Comparison of ENCODE assay signal across 8 mouse cellular contexts in the genomic region with DNA sequence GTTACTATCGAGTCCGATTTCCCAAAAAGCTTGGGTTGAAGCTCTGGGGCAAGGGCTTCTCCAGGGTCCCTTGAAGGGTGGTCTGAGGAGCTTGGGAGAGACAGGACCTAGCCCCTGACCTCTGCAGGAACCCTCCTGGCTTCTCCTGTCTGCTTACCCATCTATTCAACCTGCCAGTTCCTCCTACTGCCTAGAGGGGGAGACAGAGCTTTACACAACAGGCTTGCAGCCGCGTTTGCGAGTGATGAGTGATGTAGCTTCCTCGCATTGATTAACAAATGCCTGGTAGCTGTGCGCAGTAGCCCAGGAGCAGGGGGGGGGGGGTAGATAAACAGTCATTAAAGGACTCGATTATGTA. TPM values are rescaled to one million over a fixed set of nuclear protein-coding genes. Genes with fewer than 3 reads are reported as not detected.
DNase-seq lines count a peak whose midpoint lies in the region; ATAC-seq and TF ChIP-seq lines count a peak whose summit lies in the region.

No protein-coding gene starts in this region.

- peaks cover 22% of the 10 kb centered on the region; the same call in 1 of the 2 replicates for H3K36me3 ChIP-seq in ES-E14 (ENCODE audit: control insufficient read depth, insufficient read depth, low read length, poor library complexity, severe bottlenecking)
- H3K36me3 ChIP-seq in forebrain, embryonic 14.5 days (ENCODE audit: control insufficient read depth, insufficient read depth, low read length): peaks cover 22% of the 10 kb centered on the region
- peaks cover 18% of the 10 kb centered on the region; the same call in 1 of the 2 replicates for H3K36me3 ChIP-seq in lung, embryonic 15.5 days

- H3K27ac ChIP-seq in ES-E14 (ENCODE audit: insufficient read depth, low read depth, low read length, poor library complexity, severe bottlenecking): no peak overlapping the region
- no peak overlapping the region for H3K27ac ChIP-seq in forebrain, embryonic 14.5 days (ENCODE audit: low read depth, low read length)
- no peak overlapping the region for H3K27ac ChIP-seq in lung, embryonic 15.5 days
- H3K27ac ChIP-seq in olfactory bulb, adult 2 months (ENCODE audit: insufficient read depth, low read depth, low read length): peak overlapping the region; percentile 30; the same call in 1 of the 2 replicates

- in situ Hi-C loops in ES-E14 (cut with MboI; ENCODE audit: low sequenced_read_pairs in 2 of 2, unreplicated experiment in 2 of 2): no loop called here

- H3K4me3 ChIP-seq in ES-E14 (ENCODE audit: insufficient read depth in 1 of 2, low read depth in 1 of 2, low read length in 2 of 2, poor library complexity in 1 of 2, severe bottlenecking in 1 of 2): no peak overlapping the region
- peak overlapping the region; percentile 74 for H3K4me3 ChIP-seq in forebrain, embryonic 14.5 days (ENCODE audit: low read depth, low read length)
- H3K4me3 ChIP-seq in lung, embryonic 15.5 days: peak overlapping the region; percentile 21; the same call in 1 of the 2 replicates
- peak overlapping the region; percentile 69 for H3K4me3 ChIP-seq in olfactory bulb, adult 2 months (ENCODE audit: insufficient read depth, low read depth, low read length)

- H3K4me1 ChIP-seq in ES-E14 (ENCODE audit: control insufficient read depth in 2 of 2, insufficient read depth in 2 of 2, low read length in 2 of 2, poor library complexity in 1 of 2): peaks cover 0 to 14% of the 10 kb centered on the region in 2 experiments; a peak in 1 of 4 replicates
- peaks cover 21% of the 10 kb centered on the region for H3K4me1 ChIP-seq in forebrain, embryonic 14.5 days (ENCODE audit: control insufficient read depth, insufficient read depth, low read length)
- H3K4me1 ChIP-seq in lung, embryonic 15.5 days: peaks cover 33% of the 10 kb centered on the region
- peaks cover 38% of the 10 kb centered on the region for H3K4me1 ChIP-seq in olfactory bulb, adult 2 months (ENCODE audit: control insufficient read depth, insufficient read depth, low read length)

- TF ChIP-seq POLR2A in olfactory bulb, adult 2 months (IDR thresholded peaks at IDR 0.05; ENCODE audit: insufficient read depth, low read depth, low read length): no peak

- H3K4me2 ChIP-seq in forebrain, embryonic 14.5 days (ENCODE audit: low read length): peak overlapping the region; percentile 94
- peak overlapping the region; percentile 97 for H3K4me2 ChIP-seq in lung, embryonic 15.5 days

- no peaks in the 10 kb centered on the region for H3K9me3 ChIP-seq in ES-E14 (ENCODE audit: control insufficient read depth, insufficient read depth, low read depth, low read length)
- H3K9me3 ChIP-seq in forebrain, embryonic 14.5 days (replicated peaks; ENCODE audit: control insufficient read depth, low read length): no peaks in the 10 kb centered on the region
- no peaks in the 10 kb centered on the region for H3K9me3 ChIP-seq in lung, embryonic 15.5 days

- DNase-seq in ES-E14 (ENCODE audit: low read depth, low spot score): no peak
- peak; percentile 95 for DNase-seq in forebrain, embryonic 14.5 days (ENCODE audit: low spot score)
- peak; percentile 79 to 80 for DNase-seq in layer of hippocampus, adult 8-10 months (ENCODE audit: low spot score in 2 of 2)
- no peak for DNase-seq in ovary, postnatal 14 days (ENCODE audit: low spot score)

- ATAC-seq in cerebellum, adult (ENCODE audit: insufficient number of reproducible peaks, low FRiP score, low TSS enrichment): 0 out of 2 replicates have a peak, but pooled peaks have one; percentile 18
- peak; percentile 40 for ATAC-seq in forebrain, embryonic 14.5 days
- peak; percentile 47 to 68 for ATAC-seq in hematopoietic stem cell, adult 5-6 weeks (replicated peaks in 1 of 2; ENCODE audit: insufficient read depth in 1 of 2, low FRiP score in 2 of 2, low TSS enrichment in 1 of 2, low read depth in 1 of 2, poor library complexity in 2 of 2, severe bottlenecking in 2 of 2)
- peak; percentile 7; the same call in 1 of the 2 replicates for ATAC-seq in lung, embryonic 15.5 days (ENCODE audit: borderline replicate concordance, extremely low read depth, low FRiP score, low TSS enrichment)

- H3K27me3 ChIP-seq in forebrain, embryonic 14.5 days (replicated peaks; ENCODE audit: control insufficient read depth, insufficient read depth, low read length): no peaks in the 10 kb centered on the region
- no peaks in the 10 kb centered on the region for H3K27me3 ChIP-seq in lung, embryonic 15.5 days

- H3K9ac ChIP-seq in ES-E14 (ENCODE audit: insufficient read depth, low read depth, low read length, poor library complexity, severe bottlenecking): peak overlapping the region; percentile 1; the same call in 1 of the 2 replicates
- H3K9ac ChIP-seq in forebrain, embryonic 14.5 days (ENCODE audit: low read length): peak overlapping the region; percentile 65
- no peak overlapping the region for H3K9ac ChIP-seq in lung, embryonic 15.5 days

- TF ChIP-seq CTCF in olfactory bulb, adult 2 months (IDR thresholded peaks at IDR 0.05; ENCODE audit: insufficient read depth, low read depth, low read length): peak; percentile 48

- 11% methylated on average over 8 of the region's 8 CpGs for WGBS in forebrain, embryonic 14.5 days
- WGBS in lung, embryonic 15.5 days: 3% methylated on average over 8 of the region's 8 CpGs
- 4% methylated on average over 8 of the region's 8 CpGs for WGBS in olfactory bulb, adult 2 months

TF ChIP-seq in ES-E14, 5 proteins besides CTCF, POLR2A, EP300 and RAD21:
- TF ChIP-seq ZNF384 (IDR thresholded peaks at IDR 0.05; ENCODE audit: low read depth, low read length) (no peak), ZC3H11A (IDR thresholded peaks at IDR 0.05; ENCODE audit: borderline replicate concordance, low read depth, low read length) (no peak; the same call in 1 of the 2 replicates), CHD2 (IDR thresholded peaks at IDR 0.05; ENCODE audit: low read depth, low read length) (no peak), MAFK (IDR thresholded peaks at IDR 0.05; ENCODE audit: insufficient read depth, low read depth, low read length) (no peak), HCFC1 (IDR thresholded peaks at IDR 0.05; ENCODE audit: borderline replicate concordance, insufficient read depth, low read length) (no peak)
TF ChIP-seq in ES-E14: peak in this region for 0.

RNA-seq across cellular contexts. Expression of a gene that starts 1.9 kb away (rescaled TPM):
- total RNA-seq in ES-E14 (2012; rRNA removed): 15.8 and 19.7 TPM in 2 replicates
- polyA plus RNA-seq in forebrain, embryonic 14.5 days (2014; fragmentation: Nextera tagmentation; extraction: Ambion mirVana): 101 and 109 TPM in 2 replicates
- total RNA-seq in hematopoietic stem cell, adult 5-6 weeks (2017): 7.7 and 8.4 TPM in 2 replicates
- total RNA-seq in layer of hippocampus, adult 8-10 months (2022): 100 to 1,000 TPM; 140 to 156 (median 148) TPM
- 13.3 and 13.8 TPM in 2 replicates for polyA plus RNA-seq in lung, embryonic 15.5 days (2015; fragmentation: Nextera tagmentation; extraction: Ambion mirVana)
- polyA plus RNA-seq in olfactory bulb, adult 2 months (2012; ENCODE audit: insufficient read depth, insufficient read length, low replicate concordance, missing spikeins): not detected in 2 replicates

RNA-seq across cellular contexts. Expression of a gene that starts 10.9 kb away (rescaled TPM):
- total RNA-seq in ES-E14 (2012; rRNA removed): 541 and 1,081 TPM in 2 replicates
- polyA plus RNA-seq in forebrain, embryonic 14.5 days (2014; fragmentation: Nextera tagmentation; extraction: Ambion mirVana): 89.0 and 98.0 TPM in 2 replicates
- 77.1 and 108 TPM in 2 replicates for total RNA-seq in hematopoietic stem cell, adult 5-6 weeks (2017)
- total RNA-seq in layer of hippocampus, adult 8-10 months (2022): 10 to 100 TPM; 16.9 to 40.3 (median 28.2) TPM
- 804 and 851 TPM in 2 replicates for polyA plus RNA-seq in lung, embryonic 15.5 days (2015; fragmentation: Nextera tagmentation; extraction: Ambion mirVana)
- polyA plus RNA-seq in olfactory bulb, adult 2 months (2012; ENCODE audit: insufficient read depth, insufficient read length, low replicate concordance, missing spikeins): not detected in 2 replicates

RNA-seq across cellular contexts. Expression of a gene that starts 16.1 kb away (rescaled TPM):
- 10.5 and 17.3 TPM in 2 replicates for total RNA-seq in ES-E14 (2012; rRNA removed)
- 4.2 and 5.8 TPM in 2 replicates for polyA plus RNA-seq in forebrain, embryonic 14.5 days (2014; fragmentation: Nextera tagmentation; extraction: Ambion mirVana)
- 19.9 and 27.4 TPM in 2 replicates for total RNA-seq in hematopoietic stem cell, adult 5-6 weeks (2017)
- total RNA-seq in layer of hippocampus, adult 8-10 months (2022): 10 to 100 TPM; 28.9 to 33.0 (median 31.8) TPM
- polyA plus RNA-seq in lung, embryonic 15.5 days (2015; fragmentation: Nextera tagmentation; extraction: Ambion mirVana): 31.9 and 35.5 TPM in 2 replicates
- not detected in 2 replicates for polyA plus RNA-seq in olfactory bulb, adult 2 months (2012; ENCODE audit: insufficient read depth, insufficient read length, low replicate concordance, missing spikeins)

RNA-seq across cellular contexts. Expression of a gene that starts 16.2 kb away (rescaled TPM):
- total RNA-seq in ES-E14 (2012; rRNA removed): 0.11 TPM in 1 of 2 replicates, not detected in the other
- not detected in 2 replicates for polyA plus RNA-seq in forebrain, embryonic 14.5 days (2014; fragmentation: Nextera tagmentation; extraction: Ambion mirVana)
- total RNA-seq in hematopoietic stem cell, adult 5-6 weeks (2017): 1.7 TPM in 1 of 2 replicates, not detected in the other
- total RNA-seq in layer of hippocampus, adult 8-10 months (2022): 1 to 10 TPM in 1 of 4 experiments, under 1 TPM in 2, not detected in 1; 0.34 to 1.2 (median 0.38) TPM
- 0.18 and 0.60 TPM in 2 replicates for polyA plus RNA-seq in lung, embryonic 15.5 days (2015; fragmentation: Nextera tagmentation; extraction: Ambion mirVana)
- polyA plus RNA-seq in olfactory bulb, adult 2 months (2012; ENCODE audit: insufficient read depth, insufficient read length, low replicate concordance, missing spikeins): not detected in 2 replicates

RNA-seq across cellular contexts. Expression of a gene that starts 19.1 kb away (rescaled TPM):
- 26.1 and 26.6 TPM in 2 replicates for total RNA-seq in ES-E14 (2012; rRNA removed)
- 63.4 and 73.8 TPM in 2 replicates for polyA plus RNA-seq in forebrain, embryonic 14.5 days (2014; fragmentation: Nextera tagmentation; extraction: Ambion mirVana)
- total RNA-seq in hematopoietic stem cell, adult 5-6 weeks (2017): 23.7 and 37.5 TPM in 2 replicates
- total RNA-seq in layer of hippocampus, adult 8-10 months (2022): 10 to 100 TPM; 34.4 to 41.8 (median 37.7) TPM
- 46.9 and 47.8 TPM in 2 replicates for polyA plus RNA-seq in lung, embryonic 15.5 days (2015; fragmentation: Nextera tagmentation; extraction: Ambion mirVana)
- polyA plus RNA-seq in olfactory bulb, adult 2 months (2012; ENCODE audit: insufficient read depth, insufficient read length, low replicate concordance, missing spikeins): not detected in 2 replicates

Comparison
In these comparisons a context has a peak if more than half of its experiments do, and no peak if none do; other contexts are left out.
1. DNase-seq: peak in forebrain, embryonic 14.5 days (single experiment) and layer of hippocampus, adult 8-10 months (2 of 2); none in ES-E14 (single experiment) and ovary, postnatal 14 days (single experiment).
2. H3K4me3 ChIP-seq: peak in forebrain, embryonic 14.5 days (single experiment), lung, embryonic 15.5 days (single experiment) and olfactory bulb, adult 2 months (single experiment); none in ES-E14 (0 of 2).
3. ATAC-seq: peak in every context shown above with its lines; median percentile 58 in hematopoietic stem cell, adult 5-6 weeks; 40 in forebrain, embryonic 14.5 days; 18 in cerebellum, adult; 7 in lung, embryonic 15.5 days.